Mouse (Mus musculus) brain, embryonic 14.5 days (tissue): ENCODE results near the gene Steap3.

Source experiments
- CTCF ChIP-seq: fragments of 200-500 bp; IDR thresholded peaks from 2 replicates; pipeline ENCODE4 v1.5.1; 2012; ENCODE audit warnings: inconsistent platforms, mild to moderate bottlenecking, moderate library complexity, borderline replicate concordance; ENCODE audit not compliant: insufficient read depth, insufficient read length; ENCODE audit errors: extremely low read depth
- POLR2A ChIP-seq: fragments of 200-500 bp; IDR thresholded peaks from 2 replicates; pipeline ENCODE4 v1.6.1; 2012; ENCODE audit warnings: mild to moderate bottlenecking, inconsistent platforms, borderline replicate concordance; ENCODE audit not compliant: poor library complexity, insufficient read depth, insufficient read length, severe bottlenecking; ENCODE audit errors: extremely low read depth

DNA sequence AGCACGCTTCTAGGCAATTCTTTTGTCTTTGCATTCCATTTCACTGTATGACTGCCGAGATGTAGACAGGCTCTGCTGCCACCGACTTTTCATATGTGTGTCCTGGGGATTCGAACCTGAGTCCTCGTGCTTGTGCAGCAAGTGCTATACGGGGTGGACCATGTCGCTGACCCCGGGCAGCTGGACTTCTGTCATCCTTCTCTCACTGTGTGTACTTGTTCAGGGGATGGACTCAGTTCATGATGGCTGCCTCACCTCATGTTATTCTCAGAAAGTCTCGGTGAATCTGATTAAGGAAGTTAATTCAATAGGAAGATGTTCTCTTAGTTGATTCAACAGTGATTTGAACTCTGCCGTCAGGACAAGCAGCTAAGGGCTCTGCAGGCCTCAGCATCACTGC lies 78.9 kb downstream of the Steap3 start:
- TF ChIP-seq CTCF (no peak), POLR2A (no peak)
